Mouse (Mus musculus): ENCODE measurements around the gene Otx1.

- TF ChIP-seq POLR2A (IDR thresholded peaks at IDR 0.05; ENCODE audit: low read depth, low read length): no peak
- no peak for TF ChIP-seq CTCF (IDR thresholded peaks at IDR 0.05; ENCODE audit: extremely low read depth, insufficient read length, insufficient replicate concordance, low read depth, low read length)
Observed at GRCm38 (mm10) chr11:21998141-21999047, 4.3 kb downstream of the Otx1 start.
